Mouse (Mus musculus) c-Kit-negative CD71-positive TER-119-positive erythroid progenitor cells, embryonic 14.5 days (primary cell): ENCODE measurements around the gene Med27.

ENCODE experiments used
- DNase-seq: peaks from one replicate; pipeline ENCODE4 v3.0.0-alpha.2; 2013; ENCODE audit warnings: low read depth, low spot score

Med27 gene

DNA sequence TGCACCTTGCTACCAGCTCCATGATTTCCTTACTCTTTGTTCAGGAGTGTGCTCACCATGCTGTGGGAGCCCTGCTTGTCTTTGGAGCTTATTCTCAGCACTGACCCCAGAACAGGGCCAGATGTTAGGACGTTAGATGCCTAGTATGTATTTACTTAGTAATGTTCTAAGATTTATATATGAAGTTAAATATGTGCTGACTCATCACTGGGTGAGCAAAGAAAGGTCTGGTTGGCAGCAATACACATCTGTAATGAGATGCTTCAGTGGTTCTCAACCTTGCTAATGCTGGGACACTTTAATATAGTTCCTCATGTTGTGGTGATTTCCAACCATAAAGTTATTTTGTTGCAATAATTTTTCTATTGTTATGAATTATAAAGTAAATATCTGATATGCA, 45.4 kb downstream of the Med27 start:
- no peak for DNase-seq

- no peak for DNase-seq
Observed at GRCm38 (mm10) chr2:29400234-29400633, 53.6 kb downstream of the Med27 start.

GRCm38 (mm10) chr2:29400812-29401211, 54.2 kb downstream of the Med27 start:
- DNase-seq, result no peak

DNA sequence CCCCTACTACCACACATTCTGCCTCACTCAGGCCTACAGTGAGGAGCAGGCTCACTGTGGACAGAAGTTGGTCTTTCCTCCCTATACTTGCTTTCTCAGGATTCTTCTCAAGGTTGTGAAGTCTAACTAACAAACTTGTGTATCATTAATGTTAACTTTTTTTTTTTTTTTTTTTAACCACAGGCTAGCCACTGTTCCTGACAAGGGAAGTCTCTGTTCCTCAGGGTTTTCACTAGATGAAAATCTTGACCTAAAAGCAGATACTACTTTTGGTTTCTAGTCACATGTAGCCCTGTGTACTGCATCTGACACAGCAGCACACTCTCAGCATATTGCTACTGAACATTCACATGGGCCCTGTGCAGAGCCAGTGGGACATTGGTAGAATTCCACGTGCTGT, 55.2 kb downstream of the Med27 start:
- DNase-seq, result no peak

- no peak for DNase-seq
Observed at GRCm38 (mm10) chr2:29402550-29403076, 56.0 kb downstream of the Med27 start.

GRCm38 (mm10) chr2:29403799-29404530, 57.3 kb downstream of the Med27 start:
- no peak for DNase-seq

DNA sequence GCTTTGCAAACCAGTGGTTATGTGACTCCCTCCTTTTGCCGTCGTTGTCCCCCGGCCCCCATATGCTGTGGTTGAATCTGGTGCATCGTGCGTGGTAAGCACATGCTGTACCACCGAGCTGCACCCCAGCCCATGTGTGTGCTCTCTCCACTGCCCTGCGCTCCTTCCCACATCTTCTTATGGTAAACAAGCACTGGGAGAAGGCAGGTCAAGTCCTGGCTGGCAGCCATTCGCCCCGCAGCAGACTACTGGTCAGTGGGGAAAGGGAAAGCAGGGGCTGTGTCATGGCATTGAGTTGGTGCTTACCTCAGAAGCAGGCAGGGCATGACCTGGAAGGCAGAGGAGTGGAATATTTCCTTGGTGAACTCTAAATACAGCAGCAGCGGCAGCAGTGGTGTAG, 58.3 kb downstream of the Med27 start:
- no peak for DNase-seq

- no peak for DNase-seq
Observed at GRCm38 (mm10) chr2:29405848-29406247, 59.2 kb downstream of the Med27 start.

DNA sequence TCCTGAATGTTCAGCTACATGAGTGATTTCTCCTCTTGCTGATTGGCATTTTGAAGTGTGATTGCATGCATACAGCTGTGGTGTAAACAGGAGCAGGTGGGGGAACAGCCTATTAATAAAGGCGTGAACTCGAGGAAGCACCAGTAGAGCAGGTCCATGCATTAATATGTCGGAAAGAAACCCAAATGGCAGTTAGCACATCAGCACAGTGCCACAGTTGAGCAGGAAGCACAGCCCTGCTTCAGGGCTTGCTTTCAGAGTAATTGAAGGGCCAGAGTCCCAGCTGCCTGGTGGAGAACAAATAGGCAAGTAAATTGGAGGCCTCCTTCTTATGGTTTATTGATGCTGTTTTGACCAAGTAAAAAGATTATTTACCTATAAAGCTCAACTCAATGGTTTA, 60.7 kb downstream of the Med27 start:
- no peak for DNase-seq

- no peak for DNase-seq
Observed at GRCm38 (mm10) chr2:29407764-29408163, 61.1 kb downstream of the Med27 start.

DNA sequence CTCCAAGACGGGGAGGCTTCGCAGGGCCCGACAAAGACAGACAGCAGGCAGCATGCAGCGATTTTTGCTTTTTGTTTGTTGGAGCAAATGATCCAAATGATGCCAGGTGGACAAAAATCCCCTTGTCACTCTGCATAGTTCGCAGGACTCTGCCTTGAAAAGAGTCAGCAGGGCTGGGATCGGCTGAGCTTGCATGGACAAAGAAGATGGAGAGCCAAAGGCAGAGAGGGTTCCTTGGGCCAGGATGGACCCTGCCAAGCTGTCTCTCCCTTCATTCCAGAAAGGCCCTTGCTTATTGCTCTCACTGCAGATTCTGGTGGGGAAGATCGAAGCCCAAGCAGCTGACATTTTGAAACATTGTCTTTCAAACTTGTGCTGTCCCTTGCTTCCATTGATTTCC, 64.3 kb downstream of the Med27 start:
- DNase-seq, result no peak

GRCm38 (mm10) chr2:29412458-29412857, 65.8 kb downstream of the Med27 start:
- DNase-seq, result no peak

DNA sequence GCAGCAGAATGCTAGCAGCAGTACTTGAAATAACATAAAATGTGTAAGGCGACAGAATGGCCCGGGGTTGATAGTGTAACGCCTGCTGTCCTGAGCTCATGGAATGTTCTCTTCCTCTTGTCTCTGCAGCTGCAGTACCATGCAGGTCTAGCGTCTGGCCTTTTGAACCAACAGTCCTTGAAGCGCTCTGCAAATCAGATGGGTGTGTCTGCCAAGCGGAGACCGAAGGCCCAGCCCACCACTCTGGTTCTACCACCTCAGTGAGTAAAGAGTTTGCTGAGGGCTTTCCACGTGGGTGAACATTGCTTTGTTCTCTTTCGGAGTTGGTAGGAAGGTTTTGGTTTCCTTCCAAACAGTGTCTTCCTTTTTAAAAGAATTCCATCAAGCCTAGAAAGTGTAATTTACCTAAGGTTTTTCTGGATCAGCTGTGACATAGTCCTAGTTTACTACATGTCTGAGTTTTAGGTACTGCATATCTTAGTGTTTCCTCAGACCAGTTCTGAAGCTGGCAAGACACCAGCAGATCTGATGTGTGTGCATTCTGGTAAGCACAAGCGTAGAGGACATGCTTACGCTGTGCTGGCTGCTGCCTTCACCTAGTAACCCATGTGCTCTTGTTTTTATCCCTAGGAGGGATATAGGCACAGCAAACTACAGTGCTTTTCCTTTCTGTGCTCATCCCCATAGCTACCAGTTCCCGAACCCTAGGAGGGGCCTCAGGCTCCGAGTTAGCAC, 66.8 kb downstream of the Med27 start:
- no peak for DNase-seq

- no peak for DNase-seq
Observed at GRCm38 (mm10) chr2:29414852-29415473, 68.3 kb downstream of the Med27 start.

DNA sequence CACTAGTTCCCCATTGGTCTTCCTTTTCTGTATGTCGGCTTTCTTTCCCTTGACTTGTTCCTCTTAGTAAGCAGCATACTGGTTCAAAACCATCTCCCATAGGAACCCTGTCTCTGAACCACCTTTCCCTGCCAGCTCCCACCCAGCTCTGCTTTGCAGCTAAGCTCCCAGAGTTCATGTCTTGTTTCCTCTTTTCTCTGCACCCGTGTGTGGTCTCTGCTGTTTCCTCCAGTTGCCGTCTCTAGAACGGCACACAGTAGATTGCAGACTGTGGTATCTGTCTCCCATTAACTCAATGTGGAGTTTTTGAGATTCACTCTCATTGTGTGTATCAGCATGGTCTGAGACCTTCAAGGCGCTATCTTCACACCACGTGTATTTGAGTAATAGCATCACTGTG, 71.9 kb downstream of the Med27 start:
- no peak for DNase-seq

DNA sequence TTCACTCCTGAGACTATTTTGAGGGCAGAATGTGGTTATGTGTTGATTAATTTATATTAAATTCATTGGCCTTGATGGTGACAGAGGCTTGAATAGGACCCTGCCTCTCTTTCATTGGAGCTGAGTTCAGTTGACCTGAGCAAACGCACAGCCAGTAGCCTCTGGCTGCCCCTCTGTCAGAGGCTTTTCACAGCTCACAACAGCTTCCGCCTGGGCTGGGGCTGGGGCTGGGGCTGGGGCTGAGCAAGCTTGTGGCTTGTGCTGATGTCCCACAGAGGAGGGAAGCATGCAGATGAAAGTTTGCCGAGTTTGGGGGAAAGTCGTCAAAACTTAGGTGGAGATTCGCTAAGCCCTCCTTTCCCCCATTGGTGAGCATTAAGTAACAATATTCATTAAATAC, 72.8 kb downstream of the Med27 start:
- DNase-seq, result no peak

- no peak for DNase-seq
Observed at GRCm38 (mm10) chr2:29419946-29420345, 73.3 kb downstream of the Med27 start.

DNA sequence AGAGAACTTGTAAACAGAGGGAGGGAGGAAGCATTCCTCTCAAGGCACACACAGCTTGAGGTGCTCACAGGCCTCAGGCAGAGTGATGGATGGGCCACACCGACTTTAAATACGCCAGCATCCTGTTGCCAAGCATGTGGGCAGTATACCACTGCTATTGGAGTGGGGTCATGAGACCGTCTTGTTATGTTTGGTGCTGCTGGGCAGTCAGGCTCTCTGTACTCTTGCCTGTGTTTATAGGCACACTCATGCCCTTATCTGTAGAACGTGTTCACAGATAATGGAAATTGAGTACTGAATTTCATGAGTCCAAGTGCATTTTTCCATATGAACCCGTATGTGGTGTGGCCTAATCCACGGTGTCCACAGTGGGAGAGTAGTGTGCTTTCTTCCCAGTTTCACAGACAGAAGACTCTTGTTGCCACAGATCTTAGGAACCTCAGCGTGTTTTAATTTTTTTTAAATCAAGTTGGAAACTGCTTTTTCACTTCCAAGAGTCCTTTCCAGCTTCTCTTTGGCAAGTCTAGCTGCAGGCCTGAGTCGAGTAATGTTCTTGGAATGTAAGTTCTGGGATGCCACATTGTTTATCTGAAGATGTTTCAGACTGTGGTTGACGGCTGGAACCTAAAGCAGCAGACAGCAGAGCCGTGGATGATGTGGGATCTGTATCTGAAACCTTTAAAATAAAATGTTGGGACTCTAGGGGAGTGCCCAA, 75.7 kb downstream of the Med27 start:
- no peak for DNase-seq

- no peak for DNase-seq
Observed at GRCm38 (mm10) chr2:29423059-29423458, 76.4 kb downstream of the Med27 start.

DNA sequence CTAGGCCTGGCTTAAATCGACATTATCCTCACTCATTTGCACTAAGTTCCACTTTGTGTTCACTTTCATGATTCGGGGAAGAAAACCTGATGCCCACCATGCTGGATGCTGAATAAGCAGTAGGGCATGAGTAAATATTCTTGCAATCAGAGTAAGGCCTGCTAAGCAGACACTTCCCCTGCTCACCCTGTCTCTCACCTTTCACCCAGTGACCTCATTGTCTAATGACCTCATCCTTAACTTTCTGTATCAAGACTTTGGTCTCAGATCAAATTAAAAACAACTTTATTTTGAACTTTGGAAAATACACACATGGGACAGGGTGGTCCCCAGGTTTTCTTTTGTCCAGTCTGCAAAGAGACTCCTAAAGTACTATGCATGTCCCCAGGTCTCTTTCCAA, 78.8 kb downstream of the Med27 start:
- no peak for DNase-seq

- no peak for DNase-seq
Observed at GRCm38 (mm10) chr2:29426684-29427083, 80.1 kb downstream of the Med27 start.

- DNase-seq, result no peak
Observed at GRCm38 (mm10) chr2:29432565-29432964, 85.9 kb downstream of the Med27 start.
